Mouse (Mus musculus) megakaryocyte, embryonic 14.5 days (primary cell): ENCODE measurements around the gene Nf2. TPM values are rescaled to one million over a fixed set of nuclear protein-coding genes. Genes with fewer than 3 reads are reported as not detected.
"Not testable (repeated sequence)": the region's sequence is repeated elsewhere in the genome, so short reads cannot be mapped to it uniquely, and the experiment has no call there.

Experiments used
- H3K27me3 ChIP-seq: replicated peaks from 2 replicates; pipeline ENCODE3; 2012; ENCODE audit warnings: inconsistent platforms
- H3K36me3 ChIP-seq: replicated peaks from 2 replicates; pipeline ENCODE3; 2012; ENCODE audit warnings: low read length, inconsistent platforms, mixed read lengths
- H3K4me1 ChIP-seq: 2 replicates; pipeline ENCODE4 v1.6.1; 2012; ENCODE audit warnings: inconsistent platforms
- H3K4me3 ChIP-seq: replicated peaks from 2 replicates; pipeline ENCODE3; 2012; ENCODE audit warnings: moderate library complexity, mild to moderate bottlenecking, inconsistent platforms
- H3K9me3 ChIP-seq: 2 replicates; pipeline ENCODE4 v1.6.1; 2012; ENCODE audit warnings: inconsistent platforms
- FLI1 ChIP-seq: IDR thresholded peaks from 2 replicates; pipeline ENCODE4 v1.6.1; 2012; ENCODE audit warnings: low read length, inconsistent platforms, mixed read lengths
- GATA1 ChIP-seq: IDR thresholded peaks from 3 replicates; pipeline ENCODE4 v1.6.1; 2012; ENCODE audit warnings: mixed read lengths, low read length, inconsistent platforms, borderline replicate concordance
- polyA plus RNA-seq: library from polyadenylated mRNA; stranded (reverse); fragments of >175 nt; gene quantifications from 2 replicates; pipeline ENCODE4 v1.2.3, GENCODE M21; 2012; ENCODE audit warnings: low replicate concordance; ENCODE audit not compliant: insufficient read depth

Gene Nf2
- polyA plus RNA-seq, 1 experiment: 21.2 TPM

GRCm38 (mm10) chr11:4838235-4838634, 11.1 kb downstream of the Nf2 start:
- H3K27me3 ChIP-seq: no peaks in the 10 kb centered on the region
- no peaks in the 10 kb centered on the region for H3K9me3 ChIP-seq
- H3K36me3 ChIP-seq: no peaks in the 10 kb centered on the region
- H3K4me3 ChIP-seq: no peak overlapping the region
- TF ChIP-seq FLI1: no peak
- TF ChIP-seq GATA1: no peak
- peaks cover 30% of the 10 kb centered on the region for H3K4me1 ChIP-seq

- Histone ChIP-seq H3K9me3 (no peaks in the 10 kb centered on the region), H3K36me3 (no peaks in the 10 kb centered on the region), H3K27me3 (no peaks in the 10 kb centered on the region), H3K4me3 (no peak overlapping the region), H3K4me1 (peaks cover 26% of the 10 kb centered on the region)
- no peak for TF ChIP-seq GATA1
- TF ChIP-seq FLI1: no peak
Observed at GRCm38 (mm10) chr11:4837342-4837741, 12.0 kb downstream of the Nf2 start.

- TF ChIP-seq FLI1 (no peak), GATA1 (no peak)
- Histone ChIP-seq H3K27me3 (no peaks in the 10 kb centered on the region), H3K4me3 (no peak overlapping the region), H3K4me1 (peaks cover 26% of the 10 kb centered on the region), H3K9me3 (no peaks in the 10 kb centered on the region), H3K36me3 (no peaks in the 10 kb centered on the region)
Observed at GRCm38 (mm10) chr11:4836755-4837154, 12.6 kb downstream of the Nf2 start.

- TF ChIP-seq GATA1 (no peak), FLI1 (no peak)
- Histone ChIP-seq H3K4me3 (no peak overlapping the region), H3K9me3 (no peaks in the 10 kb centered on the region), H3K36me3 (no peaks in the 10 kb centered on the region), H3K27me3 (no peaks in the 10 kb centered on the region), H3K4me1 (peaks cover 26% of the 10 kb centered on the region)
Observed at GRCm38 (mm10) chr11:4835436-4835835, 13.9 kb downstream of the Nf2 start.

- TF ChIP-seq GATA1 (no peak), FLI1 (no peak)
- Histone ChIP-seq H3K36me3 (peaks cover 10% of the 10 kb centered on the region), H3K4me1 (peaks cover 22% of the 10 kb centered on the region), H3K27me3 (no peaks in the 10 kb centered on the region), H3K9me3 (no peaks in the 10 kb centered on the region), H3K4me3 (no peak overlapping the region)
Observed at GRCm38 (mm10) chr11:4833295-4833939, 15.9 kb downstream of the Nf2 start.

GRCm38 (mm10) chr11:4831066-4831465, 18.3 kb downstream of the Nf2 start:
- no peak for TF ChIP-seq GATA1
- no peak for TF ChIP-seq FLI1
- Histone ChIP-seq H3K36me3 (peaks cover 10% of the 10 kb centered on the region), H3K4me3 (no peak overlapping the region), H3K4me1 (peaks cover 22% of the 10 kb centered on the region), H3K27me3 (no peaks in the 10 kb centered on the region), H3K9me3 (no peaks in the 10 kb centered on the region)

DNA sequence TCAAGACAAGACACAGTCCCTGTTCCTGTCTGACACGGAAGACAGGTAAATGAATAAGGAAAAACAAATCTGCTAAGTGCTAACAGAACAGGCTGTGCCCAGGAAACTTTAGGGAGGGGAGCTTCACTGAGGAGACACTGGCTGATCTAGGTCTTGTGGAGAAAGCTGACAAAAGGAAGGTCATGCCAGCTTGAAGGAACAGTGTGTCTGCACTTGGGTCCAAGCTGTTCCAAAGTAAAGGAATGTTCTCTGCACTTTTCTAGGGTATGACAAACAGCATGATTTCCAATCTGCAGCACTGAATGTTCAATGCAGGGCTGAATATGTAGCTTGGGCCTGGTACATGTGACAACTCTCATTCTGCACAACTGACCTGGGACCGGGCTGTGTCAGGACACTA, 21.4 kb downstream of the Nf2 start:
- H3K27me3 ChIP-seq: no peaks in the 10 kb centered on the region
- H3K4me1 ChIP-seq: peaks cover 26% of the 10 kb centered on the region
- peaks cover 14% of the 10 kb centered on the region for H3K36me3 ChIP-seq
- H3K4me3 ChIP-seq: no peak overlapping the region
- TF ChIP-seq GATA1: no peak
- TF ChIP-seq FLI1: no peak
- no peaks in the 10 kb centered on the region for H3K9me3 ChIP-seq

DNA sequence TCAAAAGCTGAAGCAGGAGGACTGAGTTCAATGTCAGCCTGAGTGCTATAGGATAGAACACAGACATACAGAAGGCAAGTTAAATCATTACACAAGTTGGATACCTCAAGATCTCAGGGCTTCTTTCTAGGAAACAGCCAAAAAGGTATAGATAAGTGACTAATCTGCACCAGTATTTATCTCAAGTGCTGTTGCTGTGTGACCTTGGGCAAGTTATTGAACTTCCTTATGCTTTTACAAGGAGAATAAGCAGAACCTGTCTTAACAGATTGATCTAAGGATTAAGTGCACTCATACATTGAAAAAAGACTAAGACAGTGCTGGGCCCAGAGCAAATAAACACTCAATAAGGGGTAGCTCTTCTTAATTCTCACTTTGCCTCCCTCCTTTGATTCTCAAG, 22.0 kb downstream of the Nf2 start:
- Histone ChIP-seq H3K4me3 (no peak overlapping the region), H3K27me3 (no peaks in the 10 kb centered on the region), H3K4me1 (peaks cover 30% of the 10 kb centered on the region), H3K36me3 (peaks cover 14% of the 10 kb centered on the region), H3K9me3 (no peaks in the 10 kb centered on the region)
- TF ChIP-seq FLI1 (no peak), GATA1 (no peak)

DNA sequence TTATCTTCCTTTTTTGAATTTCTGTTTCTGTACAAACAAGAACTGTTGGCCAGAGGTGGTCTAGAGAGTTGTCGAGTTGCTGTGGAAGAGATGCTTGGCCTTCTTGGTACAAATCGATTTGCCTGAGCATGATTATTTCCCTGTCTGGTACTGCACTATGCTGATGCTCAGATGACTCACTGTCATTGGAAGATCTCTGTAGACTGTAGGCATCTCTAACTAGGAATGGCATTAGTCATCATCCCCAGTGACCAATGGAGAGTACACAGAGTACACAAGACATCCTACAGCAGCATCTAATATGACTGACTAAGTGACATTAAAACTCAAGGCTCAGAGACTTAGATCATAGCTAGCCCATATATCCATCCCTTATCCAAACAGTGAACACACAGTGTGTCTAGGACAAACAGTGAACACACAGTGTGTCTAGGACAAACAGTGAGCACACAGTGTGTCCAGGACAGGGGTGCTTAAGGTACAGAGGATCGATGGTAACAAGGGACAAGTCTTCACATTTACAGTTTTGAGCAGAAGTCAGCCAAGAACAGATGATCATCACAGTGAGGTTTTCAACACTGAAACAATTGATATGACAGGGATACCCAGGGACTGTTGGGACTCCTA, 23.1 kb downstream of the Nf2 start:
- no peaks in the 10 kb centered on the region for H3K27me3 ChIP-seq
- TF ChIP-seq FLI1 (no peak), GATA1 (no peak)
- H3K4me3 ChIP-seq: no peak overlapping the region
- H3K9me3 ChIP-seq: no peaks in the 10 kb centered on the region
- H3K4me1 ChIP-seq: peaks cover 37% of the 10 kb centered on the region
- H3K36me3 ChIP-seq: peaks cover 14% of the 10 kb centered on the region

GRCm38 (mm10) chr11:4823655-4824312, 25.6 kb downstream of the Nf2 start:
- Histone ChIP-seq H3K4me3 (no peak overlapping the region), H3K27me3 (no peaks in the 10 kb centered on the region), H3K9me3 (no peaks in the 10 kb centered on the region), H3K4me1 (peaks cover 37% of the 10 kb centered on the region), H3K36me3 (peaks cover 21% of the 10 kb centered on the region)
- TF ChIP-seq FLI1: no peak
- no peak for TF ChIP-seq GATA1

DNA sequence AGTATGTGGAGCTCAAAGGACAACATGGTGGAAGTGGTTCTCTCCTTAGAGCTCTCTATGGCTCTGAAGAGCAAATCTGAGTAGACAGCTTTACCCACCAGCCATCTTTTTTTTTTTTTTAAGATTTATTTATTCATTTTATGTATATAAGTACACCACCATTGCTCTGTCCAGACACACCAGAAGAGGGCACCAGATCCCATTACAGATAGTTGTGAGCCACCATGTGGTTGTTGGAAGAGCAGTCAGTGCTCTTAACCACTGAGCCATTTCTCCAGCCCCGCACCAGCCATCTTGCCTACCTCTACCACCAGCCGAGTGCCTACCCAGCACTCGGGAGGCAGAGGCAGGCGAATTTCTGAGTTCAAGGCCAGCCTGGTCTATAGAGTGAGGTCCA, 26.9 kb downstream of the Nf2 start:
- H3K9me3 ChIP-seq, H3K4me3 ChIP-seq, H3K27me3 ChIP-seq: not testable (repeated sequence)
- Histone ChIP-seq H3K4me1 (peaks cover 37% of the 10 kb centered on the region), H3K36me3 (peaks cover 35% of the 10 kb centered on the region)
